Mouse (Mus musculus): ENCODE results near the gene 6430628N08Rik. TPM values are rescaled to one million over a fixed set of nuclear protein-coding genes. Genes with fewer than 3 reads are reported as not detected.

6430628N08Rik gene
- total and polyA plus RNA-seq, 3 experiments = not detected

GRCm38 (mm10) chr4:115904375-115904774 lies 13.9 kb downstream of the 6430628N08Rik start:
- in situ Hi-C loops (cut with MboI; ENCODE audit: low pct_ligation_motif_present, low pct_unique_long_range_greater_than_20kb, low sequenced_read_pairs) = loop anchor here (10.0 kb wide), 1 partner anchor 50 kb away; no protein-coding TSS in a partner anchor
- dilution Hi-C loops (cut with MboI; ENCODE audit: extremely low pct_ligation_motif_present, extremely low pct_unique_long_range_greater_than_20kb, low sequenced_read_pairs) = no loop called here
- Histone ChIP-seq H3K9me3 (replicated peaks; ENCODE audit: low read length) (no peaks in the 10 kb centered on the region), H3K79me2 (replicated peaks; ENCODE audit: control insufficient read depth, extremely low read depth, insufficient read depth, poor library complexity, severe bottlenecking) (no peaks in the 10 kb centered on the region), H3K36me3 (replicated peaks in 1 of 2; ENCODE audit: control insufficient read depth in 1 of 2, insufficient read depth in 1 of 2, low read length in 1 of 2) (no peaks in the 10 kb centered on the region), H3K4me1 (ENCODE audit: control insufficient read depth in 1 of 2, insufficient read depth in 2 of 2) (no peaks in the 10 kb centered on the region), H3K27ac (ENCODE audit: insufficient read depth, low read depth) (no peak overlapping the region), H3K4me2 (ENCODE audit: insufficient read depth, low read depth, poor library complexity, severe bottlenecking) (no peak overlapping the region), H3K4me3 (replicated peaks in 1 of 3; ENCODE audit: low read depth in 2 of 3, low read length in 2 of 3, poor library complexity in 1 of 3) (no peak overlapping the region), H3K27me3 (replicated peaks) (peaks cover 86% of the 10 kb centered on the region), H3K9ac (ENCODE audit: insufficient read depth, low read depth) (no peak overlapping the region)
- TF ChIP-seq ZC3H11A (IDR thresholded peaks at IDR 0.05; ENCODE audit: low read depth, low read length) = no peak
- DNase-seq (ENCODE audit: extremely low read depth) = no peak

GRCm38 (mm10) chr4:115905701-115906100 lies 15.2 kb downstream of the 6430628N08Rik start:
- Histone ChIP-seq H3K27me3 (replicated peaks) (peaks cover 83% of the 10 kb centered on the region), H3K79me2 (replicated peaks; ENCODE audit: control insufficient read depth, extremely low read depth, insufficient read depth, poor library complexity, severe bottlenecking) (no peaks in the 10 kb centered on the region), H3K4me1 (ENCODE audit: control insufficient read depth in 1 of 2, insufficient read depth in 2 of 2) (no peaks in the 10 kb centered on the region), H3K4me3 (replicated peaks in 1 of 3; ENCODE audit: low read depth in 2 of 3, low read length in 2 of 3, poor library complexity in 1 of 3) (no peak overlapping the region), H3K36me3 (replicated peaks in 1 of 2; ENCODE audit: control insufficient read depth in 1 of 2, insufficient read depth in 1 of 2, low read length in 1 of 2) (no peaks in the 10 kb centered on the region), H3K27ac (ENCODE audit: insufficient read depth, low read depth) (no peak overlapping the region), H3K9me3 (replicated peaks; ENCODE audit: low read length) (no peaks in the 10 kb centered on the region), H3K9ac (ENCODE audit: insufficient read depth, low read depth) (no peak overlapping the region), H3K4me2 (ENCODE audit: insufficient read depth, low read depth, poor library complexity, severe bottlenecking) (no peak overlapping the region)
- DNase-seq (ENCODE audit: extremely low read depth) = no peak
- in situ Hi-C loops (cut with MboI; ENCODE audit: low pct_ligation_motif_present, low pct_unique_long_range_greater_than_20kb, low sequenced_read_pairs) (loop anchor here (5.0 to 10.0 kb wide), 2 partner anchors 49 to 77 kb away; no protein-coding TSS in a partner anchor), dilution Hi-C loops (cut with MboI; ENCODE audit: extremely low pct_ligation_motif_present, extremely low pct_unique_long_range_greater_than_20kb, low sequenced_read_pairs) (no loop called here)
- TF ChIP-seq RCOR1 (conservative IDR thresholded peaks at IDR 0.05; ENCODE audit: low read depth, low read length) (no peak), NRF1 (IDR thresholded peaks at IDR 0.05; ENCODE audit: low read depth, low read length) (no peak), POLR2A (IDR thresholded peaks at IDR 0.05; ENCODE audit: low read depth, low read length) (no peak), RAD21 (IDR thresholded peaks at IDR 0.05; ENCODE audit: low read depth, low read length) (no peak), ZKSCAN1 (IDR thresholded peaks at IDR 0.05; ENCODE audit: borderline replicate concordance, low read depth, low read length) (no peak), ZMIZ1 (IDR thresholded peaks at IDR 0.05; ENCODE audit: low read depth, low read length) (no peak), BHLHE40 (IDR thresholded peaks at IDR 0.05; ENCODE audit: low read depth, low read length) (no peak), MYC (IDR thresholded peaks at IDR 0.05; ENCODE audit: low read depth, low read length) (no peak), JUN (IDR thresholded peaks at IDR 0.05; ENCODE audit: insufficient read depth, low read depth, low read length) (no peak), KAT2A (IDR thresholded peaks at IDR 0.05; ENCODE audit: insufficient replicate concordance, low read length) (no peak), CTCF (conservative IDR thresholded peaks at IDR 0.05 in 1 of 2, IDR thresholded peaks at IDR 0.05 in 1 of 2; ENCODE audit: low read depth in 2 of 2, low read length in 2 of 2) (no peak), TBP (conservative IDR thresholded peaks at IDR 0.05; ENCODE audit: low read depth, low read length) (no peak), ETS1 (conservative IDR thresholded peaks at IDR 0.05; ENCODE audit: low read depth, low read length) (no peak), E2F4 (IDR thresholded peaks at IDR 0.05; ENCODE audit: insufficient replicate concordance, low read depth, low read length) (no peak), MAFK (IDR thresholded peaks at IDR 0.05; ENCODE audit: insufficient replicate concordance, low read length) (no peak), MXI1 (IDR thresholded peaks at IDR 0.05; ENCODE audit: low read depth, low read length) (no peak), NELFE (IDR thresholded peaks at IDR 0.05; ENCODE audit: low read depth, low read length) (no peak)

All from CH12.LX (cell line).